Mouse (Mus musculus) midbrain, embryonic 10.5 days (tissue): ENCODE results near the gene Pax9. TPM values are rescaled to one million over a fixed set of nuclear protein-coding genes. Genes with fewer than 3 reads are reported as not detected.

Experiments
- DNase-seq: peaks from one replicate; pipeline ENCODE4 v3.0.0-alpha.2; 2017; ENCODE audit warnings: low spot score
- H3K27ac ChIP-seq: fragments of 300-500 bp; sonication (generic); replicated peaks from 2 replicates; pipeline ENCODE4 v1.5.1; 2016; ENCODE audit warnings: mild to moderate bottlenecking
- H3K27me3 ChIP-seq: fragments of 300-500 bp; sonication (generic); 2 replicates; pipeline ENCODE4 v1.6.1; 2016; ENCODE audit warnings: low read depth, mild to moderate bottlenecking; ENCODE audit not compliant: poor library complexity, severe bottlenecking
- H3K36me3 ChIP-seq: fragments of 300-500 bp; sonication (generic); 2 replicates; pipeline ENCODE4 v1.6.1; 2016; ENCODE audit warnings: mild to moderate bottlenecking, moderate library complexity
- H3K4me1 ChIP-seq: fragments of 300-500 bp; sonication (generic); 2 replicates; pipeline ENCODE4 v1.6.1; 2016
- H3K4me3 ChIP-seq: fragments of 300-500 bp; sonication (generic); 2 replicates; pipeline ENCODE4 v1.5.1; 2016; ENCODE audit warnings: mild to moderate bottlenecking, moderate library complexity
- H3K9me3 ChIP-seq: fragments of 300-500 bp; sonication (generic); replicated peaks from 2 replicates; pipeline ENCODE4 v1.6.1; 2016; ENCODE audit warnings: mild to moderate bottlenecking
- WGBS: fragments of 180-500 bp; shearing (Covaris S2); methylation state at CpG from one replicate; pipeline ENCODE4 v1.1.7; 2016; 5-methylcytosine and 5-hydroxymethylcytosine counted together
- polyA plus RNA-seq: library from polyadenylated mRNA; unstranded; fragments of >200 nt; fragmentation: Nextera tagmentation; extraction: Ambion mirVana; gene quantifications from 2 replicates; pipeline ENCODE4 v1.2.1, GENCODE M21; 2016

The Pax9 gene
- polyA plus RNA-seq, 1 experiment from 2014 or later = 0.63 TPM

DNA sequence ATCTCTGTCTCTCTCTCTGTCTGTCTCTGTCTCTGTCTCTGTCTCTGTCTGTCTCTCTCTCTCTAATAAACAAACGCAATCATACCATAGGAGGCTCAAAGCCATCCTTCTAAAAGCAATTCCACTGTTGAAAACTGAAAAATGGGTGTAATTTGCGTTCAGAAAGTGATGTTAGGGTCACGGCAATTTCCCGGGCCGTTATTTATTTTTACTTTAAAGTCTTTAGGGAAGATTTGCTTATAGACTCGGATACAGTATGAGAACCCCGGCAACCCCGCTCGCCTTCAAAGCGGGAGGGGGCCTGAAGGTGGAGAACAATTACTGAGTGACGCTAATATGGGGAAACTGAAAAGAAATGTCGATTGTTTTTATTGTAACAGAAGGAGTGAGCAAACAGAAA, 566 bp upstream of the Pax9 start:
- Histone ChIP-seq H3K9me3 (no peaks in the 10 kb centered on the region), H3K4me3 (peak overlapping the region; percentile 32; the same call in 1 of the 2 replicates), H3K27ac (no peak overlapping the region), H3K4me1 (peaks cover 46% of the 10 kb centered on the region), H3K27me3 (peaks cover 100% of the 10 kb centered on the region), H3K36me3 (no peaks in the 10 kb centered on the region)
- under 1% methylated on average over 12 of the region's 12 CpGs for WGBS
- no peak for DNase-seq

DNA sequence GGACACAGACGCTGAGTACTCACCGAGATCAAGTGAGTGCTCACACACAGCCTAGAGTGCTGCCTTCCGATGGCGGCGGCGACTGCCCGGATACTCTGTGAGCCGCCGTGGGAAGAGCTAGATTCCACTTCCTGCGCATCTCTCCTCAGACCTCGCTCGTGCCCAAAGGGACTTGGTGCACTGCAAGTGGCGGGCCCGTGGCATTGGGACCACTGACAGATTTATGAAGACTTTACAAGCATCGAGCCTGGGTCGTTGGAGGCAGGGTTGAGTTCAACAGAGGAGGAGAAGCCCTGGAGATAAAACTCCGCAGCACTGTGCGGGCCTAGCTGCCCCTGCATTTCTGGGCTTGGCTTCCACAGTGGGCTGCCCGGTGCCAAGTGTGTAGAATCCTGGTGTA, 969 bp downstream of the Pax9 start:
- DNase-seq = peak; percentile 59
- Histone ChIP-seq H3K4me3 (no peak overlapping the region; the same call in 1 of the 2 replicates), H3K27me3 (peaks cover 100% of the 10 kb centered on the region), H3K27ac (no peak overlapping the region), H3K4me1 (peaks cover 61% of the 10 kb centered on the region), H3K9me3 (no peaks in the 10 kb centered on the region), H3K36me3 (no peaks in the 10 kb centered on the region)
- WGBS = under 1% methylated on average over 19 of the region's 19 CpGs

DNA sequence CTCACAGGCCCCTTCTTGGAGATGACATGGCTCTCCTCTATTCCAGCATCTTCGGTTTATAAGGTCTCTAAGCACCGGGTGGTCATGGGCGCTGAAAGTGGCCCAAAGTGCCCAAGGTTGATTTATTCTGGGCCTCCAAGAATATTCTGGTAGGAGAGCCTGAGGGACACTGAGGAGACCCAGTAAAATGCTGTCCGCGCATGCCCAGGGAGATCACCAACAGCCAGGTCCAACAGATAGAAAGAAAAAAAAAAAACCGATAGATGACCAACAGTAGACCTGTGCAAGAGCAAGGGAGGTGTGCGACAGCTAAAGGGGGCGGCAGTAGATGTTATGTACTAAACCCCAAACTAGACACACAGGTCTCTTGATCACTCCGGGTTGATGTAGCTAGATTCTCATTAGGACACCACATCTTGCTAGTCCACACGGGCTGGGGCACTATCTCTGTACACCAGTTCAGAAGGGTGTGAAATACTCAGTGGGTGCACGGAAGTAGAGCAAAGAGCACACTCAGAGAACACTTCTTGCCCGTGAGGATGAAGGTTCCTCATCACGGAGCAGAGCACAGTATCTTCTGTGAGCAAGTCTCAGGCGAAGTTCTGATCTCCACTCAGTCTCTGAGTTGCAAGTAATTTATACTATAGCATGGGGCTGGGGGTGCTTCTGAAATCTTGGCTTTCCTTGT, 2.0 kb downstream of the Pax9 start:
- H3K27ac ChIP-seq = no peak overlapping the region
- no peaks in the 10 kb centered on the region for H3K36me3 ChIP-seq
- H3K4me1 ChIP-seq = peaks cover 69% of the 10 kb centered on the region
- WGBS = 4% methylated on average over 14 of the region's 14 CpGs
- H3K4me3 ChIP-seq = no peak overlapping the region
- H3K27me3 ChIP-seq = peaks cover 100% of the 10 kb centered on the region
- no peaks in the 10 kb centered on the region for H3K9me3 ChIP-seq
- no peak for DNase-seq

DNA sequence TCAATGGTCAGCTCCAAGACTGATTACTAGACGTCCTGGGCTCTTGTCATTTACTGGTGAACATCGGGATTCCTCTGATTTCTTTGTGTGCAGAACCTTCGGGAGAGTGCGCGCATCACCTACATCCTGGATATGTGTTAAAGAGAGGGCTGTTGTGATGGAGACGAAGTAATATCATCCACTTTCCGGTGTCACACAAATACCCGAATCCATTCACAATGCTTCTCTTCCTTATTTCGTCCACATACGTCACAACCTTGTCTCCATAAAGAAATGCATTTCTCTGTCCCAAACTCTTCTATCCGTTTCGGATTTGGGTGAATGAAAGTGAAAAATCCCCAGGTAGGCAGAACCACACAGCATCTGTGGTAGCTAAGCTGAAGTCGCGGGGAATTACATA, 2.8 kb downstream of the Pax9 start:
- H3K4me3 ChIP-seq = no peak overlapping the region
- no peak for DNase-seq
- no peak overlapping the region for H3K27ac ChIP-seq
- no peaks in the 10 kb centered on the region for H3K36me3 ChIP-seq
- WGBS = 2% methylated on average over 14 of the region's 14 CpGs
- peaks cover 71% of the 10 kb centered on the region for H3K4me1 ChIP-seq
- no peaks in the 10 kb centered on the region for H3K9me3 ChIP-seq
- H3K27me3 ChIP-seq = peaks cover 100% of the 10 kb centered on the region

DNA sequence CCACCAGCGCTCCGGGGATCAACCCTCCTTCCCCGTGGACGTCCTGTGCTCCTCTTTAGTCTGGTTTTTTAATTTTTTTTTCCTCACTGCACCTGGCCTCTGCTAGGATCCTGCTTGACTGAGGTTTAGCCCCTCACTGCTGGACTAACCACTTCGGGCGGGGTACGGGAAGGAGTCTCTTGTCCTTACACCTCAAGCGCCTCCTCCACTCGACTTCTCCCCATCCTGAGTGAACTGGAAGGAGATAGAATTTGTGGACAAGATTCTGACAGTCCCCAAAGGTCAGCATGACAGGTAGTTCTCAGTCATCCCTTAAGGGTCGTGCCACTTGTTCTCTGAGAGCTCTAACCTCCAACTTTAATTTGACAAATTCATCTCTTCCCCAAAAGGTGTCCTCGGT, 3.4 kb downstream of the Pax9 start:
- no peak overlapping the region for H3K27ac ChIP-seq
- WGBS = 2% methylated on average over 11 of the region's 11 CpGs
- no peak for DNase-seq
- H3K4me1 ChIP-seq = peaks cover 70% of the 10 kb centered on the region
- peaks cover 100% of the 10 kb centered on the region for H3K27me3 ChIP-seq
- peak overlapping the region; percentile 46; the same call in 1 of the 2 replicates for H3K4me3 ChIP-seq
- H3K36me3 ChIP-seq = no peaks in the 10 kb centered on the region
- H3K9me3 ChIP-seq = no peaks in the 10 kb centered on the region

GRCm38 (mm10) chr12:56695358-56696173, 4.0 kb downstream of the Pax9 start:
- peak; percentile 90 for DNase-seq
- Histone ChIP-seq H3K4me1 (peaks cover 70% of the 10 kb centered on the region), H3K4me3 (peak overlapping the region; percentile 46), H3K36me3 (no peaks in the 10 kb centered on the region), H3K9me3 (no peaks in the 10 kb centered on the region), H3K27me3 (peaks cover 100% of the 10 kb centered on the region), H3K27ac (no peak overlapping the region)
- under 1% methylated on average over 41 of the region's 41 CpGs for WGBS

DNA sequence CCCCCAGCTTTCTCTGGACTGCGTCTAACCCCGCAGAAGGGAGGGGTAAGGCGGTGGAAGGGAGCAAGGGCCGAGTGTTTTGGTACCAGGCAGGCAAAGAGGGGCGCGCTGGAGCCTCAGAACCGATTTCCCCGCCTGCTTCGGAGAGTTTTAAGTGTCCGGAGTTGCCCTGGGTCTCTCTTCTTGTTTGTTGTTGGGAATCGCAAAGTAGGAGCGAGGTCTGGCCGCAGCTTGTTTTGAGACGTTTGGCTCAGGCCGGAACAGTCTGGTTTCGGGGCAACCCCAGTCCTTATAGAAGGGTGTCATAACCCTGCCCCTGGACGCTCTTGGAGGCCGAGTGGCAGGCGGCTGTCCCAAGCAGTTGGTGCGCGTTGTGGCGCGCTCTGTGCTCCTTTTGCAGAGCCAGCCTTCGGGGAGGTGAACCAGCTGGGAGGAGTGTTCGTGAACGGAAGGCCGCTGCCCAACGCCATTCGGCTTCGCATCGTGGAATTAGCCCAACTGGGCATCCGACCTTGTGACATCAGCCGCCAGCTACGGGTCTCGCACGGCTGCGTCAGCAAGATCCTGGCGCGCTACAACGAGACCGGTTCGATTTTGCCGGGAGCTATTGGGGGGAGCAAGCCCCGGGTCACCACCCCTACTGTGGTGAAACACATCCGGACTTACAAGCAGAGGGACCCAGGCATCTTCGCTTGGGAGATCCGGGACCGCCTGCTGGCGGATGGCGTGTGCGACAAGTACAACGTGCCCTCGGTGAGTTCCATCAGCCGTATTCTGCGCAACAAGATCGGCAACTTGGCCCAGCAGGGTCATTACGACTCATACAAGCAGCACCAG, 4.8 kb downstream of the Pax9 start:
- Histone ChIP-seq H3K4me3 (peak overlapping the region; percentile 46), H3K4me1 (peaks cover 63% of the 10 kb centered on the region), H3K27ac (no peak overlapping the region), H3K9me3 (no peaks in the 10 kb centered on the region), H3K27me3 (peaks cover 100% of the 10 kb centered on the region), H3K36me3 (no peaks in the 10 kb centered on the region)
- under 1% methylated on average over 57 of the region's 57 CpGs for WGBS
- peak; percentile 68 for DNase-seq

DNA sequence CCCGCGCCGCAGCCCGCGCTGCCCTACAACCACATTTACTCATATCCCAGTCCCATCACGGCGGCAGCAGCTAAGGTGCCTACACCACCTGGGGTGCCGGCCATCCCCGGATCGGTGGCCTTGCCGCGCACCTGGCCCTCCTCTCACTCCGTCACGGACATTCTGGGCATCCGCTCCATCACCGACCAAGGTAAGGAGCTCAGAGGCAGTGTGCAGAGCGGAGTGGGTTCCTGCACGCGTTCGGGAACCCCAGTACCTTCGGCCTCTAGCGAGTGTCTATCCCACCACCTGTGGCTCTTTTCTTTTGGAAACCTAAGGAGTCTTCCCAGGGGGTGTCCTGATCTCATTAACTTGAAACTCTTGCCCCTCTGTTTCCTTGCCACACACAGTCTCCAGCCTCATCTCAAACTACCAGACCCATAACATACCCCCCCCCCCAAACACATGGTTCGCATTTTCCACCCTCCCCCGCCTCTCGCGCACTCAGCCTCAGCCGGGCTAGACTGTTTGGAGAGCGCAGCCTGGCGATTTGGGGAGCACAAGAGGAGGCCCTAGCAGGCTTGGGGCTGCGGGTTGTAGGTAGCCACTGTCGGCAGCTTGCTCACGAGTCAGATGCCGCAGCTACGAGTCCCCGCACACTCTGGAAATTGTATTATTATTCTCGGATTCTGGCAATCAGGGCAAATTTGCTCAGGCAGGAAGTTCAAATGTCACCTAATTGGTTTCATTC, 5.6 kb downstream of the Pax9 start:
- H3K36me3 ChIP-seq = no peaks in the 10 kb centered on the region
- under 1% methylated on average over 36 of the region's 36 CpGs for WGBS
- H3K9me3 ChIP-seq = no peaks in the 10 kb centered on the region
- H3K27ac ChIP-seq = no peak overlapping the region
- H3K4me1 ChIP-seq = peaks cover 57% of the 10 kb centered on the region
- H3K27me3 ChIP-seq = peaks cover 100% of the 10 kb centered on the region
- peak; percentile 59 for DNase-seq
- peak overlapping the region; percentile 46 for H3K4me3 ChIP-seq

GRCm38 (mm10) chr12:56697785-56698184, 6.2 kb downstream of the Pax9 start:
- no peak overlapping the region for H3K27ac ChIP-seq
- H3K9me3 ChIP-seq = no peaks in the 10 kb centered on the region
- H3K4me3 ChIP-seq = peak overlapping the region; percentile 46
- H3K27me3 ChIP-seq = peaks cover 100% of the 10 kb centered on the region
- H3K4me1 ChIP-seq = peaks cover 51% of the 10 kb centered on the region
- H3K36me3 ChIP-seq = no peaks in the 10 kb centered on the region
- peak; percentile 46 for DNase-seq
- WGBS = 1% methylated on average over 12 of the region's 12 CpGs

DNA sequence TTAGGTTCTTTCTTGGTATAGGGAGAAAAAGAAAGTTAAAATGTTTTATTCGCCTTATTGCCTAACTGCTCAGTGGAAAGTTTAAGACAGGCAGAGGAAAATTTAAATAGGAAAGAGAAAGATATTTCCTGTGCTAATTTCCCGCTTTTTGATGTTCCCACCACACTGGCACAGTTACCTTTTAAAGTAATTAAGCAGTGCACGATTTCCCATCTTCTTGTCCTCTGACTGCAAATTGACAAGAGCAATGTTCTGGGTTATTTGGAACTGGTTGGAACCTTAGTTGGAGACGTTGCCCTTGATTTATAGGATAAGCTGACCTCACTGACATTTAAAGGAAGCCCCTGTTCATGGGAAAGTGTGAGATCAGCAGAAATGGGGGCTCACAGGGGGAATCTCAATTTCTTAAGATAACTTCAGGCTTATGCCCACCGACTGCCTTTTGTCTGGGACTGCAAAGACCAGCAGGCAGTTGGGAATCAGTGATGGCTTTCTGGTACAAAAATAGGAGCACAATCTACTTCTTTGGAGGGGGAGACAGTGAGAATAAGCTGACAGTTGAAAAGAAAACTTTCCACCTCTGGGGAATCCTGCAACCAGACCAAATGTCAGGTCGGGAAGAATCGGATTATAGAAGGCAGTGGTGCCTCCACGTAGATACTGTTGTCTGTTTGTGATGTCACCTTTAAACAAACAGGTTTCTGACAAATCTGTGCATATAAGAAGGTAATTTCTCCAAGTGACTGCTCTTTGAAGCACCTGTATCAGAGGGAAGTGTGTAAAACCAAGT, 6.8 kb downstream of the Pax9 start:
- Histone ChIP-seq H3K36me3 (no peaks in the 10 kb centered on the region), H3K27me3 (peaks cover 100% of the 10 kb centered on the region), H3K4me3 (no peak overlapping the region), H3K27ac (no peak overlapping the region), H3K9me3 (no peaks in the 10 kb centered on the region), H3K4me1 (peaks cover 49% of the 10 kb centered on the region)
- DNase-seq = no peak
- WGBS = 3% methylated on average over 8 of the region's 8 CpGs

DNA sequence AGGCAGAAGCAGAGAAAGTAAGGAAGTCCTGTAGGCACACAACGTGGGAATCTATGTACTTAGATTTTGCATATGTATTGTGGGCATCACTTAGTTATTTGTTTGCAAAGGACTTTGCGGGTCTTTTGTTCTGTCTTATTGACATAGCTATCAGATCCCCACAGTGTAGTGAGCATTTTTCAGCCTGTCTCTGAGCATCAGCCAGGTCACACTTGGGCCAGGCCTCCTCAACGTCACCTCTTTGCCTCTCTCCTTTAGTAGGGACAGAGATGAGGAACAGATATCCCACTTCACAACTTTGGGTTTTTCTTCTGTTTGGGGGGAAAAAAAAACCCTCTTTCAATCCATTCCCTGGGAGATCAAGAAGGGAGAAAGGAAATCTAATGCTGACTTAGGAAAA, 7.8 kb downstream of the Pax9 start:
- H3K27me3 ChIP-seq = peaks cover 100% of the 10 kb centered on the region
- H3K36me3 ChIP-seq = no peaks in the 10 kb centered on the region
- H3K9me3 ChIP-seq = no peaks in the 10 kb centered on the region
- DNase-seq = no peak
- no peak overlapping the region for H3K4me3 ChIP-seq
- WGBS = 5% methylated on average over 3 of the region's 3 CpGs
- no peak overlapping the region for H3K27ac ChIP-seq
- H3K4me1 ChIP-seq = peaks cover 49% of the 10 kb centered on the region
